Mouse (Mus musculus) lung, postnatal 14 days (tissue): ENCODE measurements around the gene Ugp2.
A peak's percentile ranks its signal among the peaks of the same experiment; 100 is the strongest.

Experiments
- DNase-seq: peaks from one replicate; pipeline ENCODE4 v3.0.0; 2021

The Ugp2 gene

DNA sequence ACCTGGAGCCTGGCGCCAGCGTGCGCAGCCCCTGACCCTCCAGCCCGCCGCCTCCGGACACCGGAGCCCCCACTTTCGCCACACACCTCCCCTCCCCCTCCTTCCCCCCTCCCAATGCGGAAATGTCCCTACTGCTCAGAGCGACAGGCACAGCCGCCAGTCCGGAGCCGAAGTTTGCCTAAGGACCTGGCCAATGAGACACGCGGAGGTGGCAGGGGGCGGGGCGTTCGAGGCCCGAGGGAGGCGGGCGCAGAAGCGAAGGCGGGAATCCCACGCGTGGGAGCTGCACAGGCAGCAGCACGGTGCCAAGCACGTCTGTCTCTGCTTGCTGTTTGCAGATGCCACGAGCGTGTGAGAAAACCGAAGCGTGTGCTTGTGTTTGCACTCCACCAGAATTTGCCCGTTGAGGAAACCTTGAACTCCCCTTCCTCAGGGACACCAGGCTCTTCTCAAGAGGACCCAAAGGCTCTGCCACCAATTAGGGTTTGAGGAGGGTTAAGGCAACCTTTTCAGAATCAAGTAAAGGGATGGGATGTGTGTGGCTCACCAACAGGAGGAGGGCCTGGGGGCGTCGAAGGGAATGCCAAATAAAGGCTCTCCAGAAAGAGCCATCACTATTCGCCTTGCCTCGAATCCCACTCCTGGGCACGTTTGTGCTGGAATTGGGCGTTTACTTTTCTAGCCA is at the start of gene Ugp2:
Gene Ugp2, minus strand, starts transcription at position 80 of the 685 bp plus-strand sequence.
- DNase-seq, result peak; percentile 99

- peak; percentile 34 for DNase-seq
Observed at GRCm38 (mm10) chr11:21414911-21415381, 43.9 kb upstream of the Ugp2 start.

DNA sequence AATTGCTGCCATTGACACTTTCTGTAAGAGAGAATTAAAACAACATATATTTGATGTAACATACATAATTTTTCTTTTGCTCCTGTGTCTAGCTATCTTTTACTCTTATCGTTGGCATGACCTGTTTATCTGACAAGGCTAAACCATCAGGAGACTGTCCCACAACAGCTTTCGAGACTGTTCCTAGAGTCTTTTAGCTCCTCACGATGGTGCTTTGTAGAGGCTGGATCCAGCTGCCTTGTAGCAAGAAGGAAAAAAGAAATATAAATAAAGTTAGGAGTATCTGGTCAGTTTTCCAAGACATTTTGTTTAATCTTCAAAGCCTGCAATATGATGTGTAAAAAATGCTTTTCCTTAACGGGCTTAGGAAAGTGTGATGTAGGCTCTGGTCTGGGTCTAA is 35.7 kb upstream of the Ugp2 start:
- no peak for DNase-seq

- DNase-seq, result no peak
Observed at GRCm38 (mm10) chr11:21406141-21406540, 35.1 kb upstream of the Ugp2 start.

DNA sequence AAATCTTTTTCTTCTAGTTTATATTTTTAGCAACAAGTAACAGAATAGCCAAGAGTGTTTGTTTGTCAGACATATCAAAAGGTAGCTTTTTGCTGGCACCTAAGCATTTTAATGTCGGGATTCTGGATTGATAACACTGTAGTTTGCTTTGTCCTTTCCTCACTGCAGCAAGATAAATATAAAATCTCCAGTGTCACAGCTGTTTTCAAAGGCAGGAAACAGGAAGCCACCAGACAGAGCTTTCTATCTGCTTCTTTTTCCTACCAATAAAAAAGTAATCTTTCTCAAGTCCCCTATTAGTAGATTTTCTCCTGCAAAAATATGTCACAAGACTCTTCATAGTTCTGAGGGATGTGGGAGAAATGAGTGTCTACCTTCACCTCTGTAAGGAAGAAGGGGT is 32.9 kb upstream of the Ugp2 start:
- DNase-seq, result no peak

GRCm38 (mm10) chr11:21402481-21403254 is 31.7 kb upstream of the Ugp2 start:
- peak; percentile 23 for DNase-seq

- DNase-seq, result no peak
Observed at GRCm38 (mm10) chr11:21401248-21401647, 30.2 kb upstream of the Ugp2 start.

GRCm38 (mm10) chr11:21399186-21399681 is 28.2 kb upstream of the Ugp2 start:
- peak; percentile 62 for DNase-seq

GRCm38 (mm10) chr11:21398464-21398863 is 27.5 kb upstream of the Ugp2 start:
- DNase-seq, result peak; percentile 59

DNA sequence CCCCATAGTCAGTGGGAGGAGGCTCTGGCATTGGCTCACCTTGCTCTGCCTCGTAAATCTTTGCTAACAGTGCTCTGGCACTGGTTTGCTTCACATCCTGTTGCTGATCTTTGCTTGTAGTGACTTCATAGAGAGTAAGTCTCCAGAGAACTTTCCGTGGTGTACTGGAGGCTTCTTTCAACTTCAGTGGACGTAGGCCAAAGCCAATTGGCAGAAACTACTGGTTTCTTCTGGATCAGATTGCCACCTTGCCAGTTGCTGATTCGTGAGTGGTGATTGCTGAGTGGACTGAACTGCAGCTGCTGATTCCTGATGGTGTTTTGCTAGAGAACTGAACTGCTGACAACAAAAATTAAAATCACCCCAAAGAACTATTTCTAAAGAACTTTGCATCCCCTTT is 15.8 kb upstream of the Ugp2 start:
- DNase-seq, result no peak

GRCm38 (mm10) chr11:21374096-21374495 is 3.1 kb upstream of the Ugp2 start:
- DNase-seq, result no peak

GRCm38 (mm10) chr11:21370399-21371121 is 441 bp downstream of the Ugp2 start:
- DNase-seq, result peak; percentile 83

GRCm38 (mm10) chr11:21369248-21370016 is 1.6 kb downstream of the Ugp2 start:
- no peak for DNase-seq

DNA sequence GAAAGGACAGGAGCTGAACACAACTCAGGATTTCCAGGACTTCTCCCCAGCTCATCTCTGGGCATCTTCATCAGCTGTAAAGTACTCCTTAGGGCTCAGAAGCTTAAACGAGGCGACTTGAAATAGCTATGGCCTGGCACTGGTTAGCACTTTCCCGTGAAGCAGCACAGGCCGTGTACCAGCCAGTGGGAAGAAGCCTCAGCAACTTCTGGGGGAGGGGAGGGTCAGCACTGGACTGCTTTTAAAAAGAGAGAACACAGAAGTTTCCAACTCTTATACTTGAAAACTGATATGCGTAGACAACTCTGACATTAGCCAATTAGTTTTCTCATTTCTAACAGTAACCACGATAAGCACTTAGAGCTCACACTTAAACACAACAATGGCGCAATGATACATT is 2.5 kb downstream of the Ugp2 start:
- DNase-seq, result no peak

DNA sequence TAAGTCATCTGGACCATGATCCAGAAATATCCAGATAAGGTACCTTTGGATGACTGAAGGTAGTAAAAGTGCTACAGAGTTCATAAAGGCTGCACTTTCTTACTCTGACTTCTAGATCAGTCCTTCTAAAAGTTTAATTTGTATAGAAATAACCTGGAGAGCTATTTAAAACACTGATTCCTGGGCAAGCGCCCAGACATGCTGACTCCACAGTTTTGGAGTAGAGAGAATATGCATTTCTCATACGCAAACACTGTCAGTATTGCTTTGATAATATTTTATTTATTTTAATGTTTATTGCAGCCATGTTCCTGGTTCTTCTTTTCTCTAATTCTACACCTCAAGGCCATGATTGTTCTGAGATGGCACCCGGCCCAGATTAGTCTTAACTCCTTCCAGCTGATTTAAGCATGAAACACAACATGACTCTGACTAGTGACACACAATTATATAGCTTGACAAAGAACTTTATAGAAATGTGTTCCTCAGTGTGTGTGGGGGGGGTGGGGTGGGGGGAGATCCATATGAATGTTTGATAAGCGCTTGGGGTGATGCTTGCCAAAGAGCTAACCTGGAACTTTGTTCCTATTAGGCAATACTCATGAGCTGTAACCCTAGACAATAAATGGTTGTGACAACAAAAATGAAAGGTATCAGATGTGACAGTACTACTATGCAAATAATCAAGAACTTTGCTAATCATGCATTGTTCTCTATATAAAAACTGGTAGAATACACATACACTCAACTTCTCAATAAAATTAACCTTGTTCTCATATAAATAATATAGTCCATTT is 7.7 kb downstream of the Ugp2 start:
- no peak for DNase-seq

DNA sequence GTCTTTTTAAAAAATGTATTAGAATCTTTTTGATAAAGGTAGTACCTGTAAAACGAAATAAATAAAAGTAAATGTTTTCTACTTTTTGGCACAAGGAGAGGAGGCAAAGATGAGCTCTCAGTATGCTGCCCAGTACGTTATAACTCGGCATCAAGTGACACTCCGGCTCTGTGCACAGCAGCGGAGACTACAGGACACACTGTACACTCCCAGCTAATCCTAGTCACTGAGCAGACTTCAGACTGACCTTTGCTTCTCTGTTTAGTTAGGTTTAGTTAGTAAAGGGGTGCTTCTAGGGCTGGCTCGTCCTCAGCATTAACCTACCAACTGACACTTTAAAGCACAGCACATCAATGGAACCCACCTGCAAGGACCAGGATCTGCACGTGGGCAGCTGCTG is 19.7 kb downstream of the Ugp2 start:
- DNase-seq, result no peak

DNA sequence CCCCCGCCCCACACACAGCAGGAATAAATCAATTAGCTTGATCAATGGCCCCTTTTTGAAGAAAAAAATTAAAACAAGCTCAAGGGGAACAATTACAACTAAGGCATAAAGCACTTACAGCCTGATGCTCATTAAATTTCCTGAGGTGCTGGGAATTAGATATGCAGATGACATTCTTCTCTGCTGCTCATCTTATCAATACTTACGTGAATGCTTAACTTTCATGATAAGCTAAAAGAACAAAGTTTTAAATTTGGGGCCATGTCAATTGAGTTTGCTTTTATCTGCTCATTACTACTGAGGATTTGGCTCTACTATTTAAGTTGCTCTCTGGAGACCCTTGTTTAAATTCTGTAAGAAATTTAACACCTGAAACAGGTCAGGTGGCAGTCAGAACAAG is 22.1 kb downstream of the Ugp2 start:
- no peak for DNase-seq

- no peak for DNase-seq
Observed at GRCm38 (mm10) chr11:21346020-21346419, 25.0 kb downstream of the Ugp2 start.

DNA sequence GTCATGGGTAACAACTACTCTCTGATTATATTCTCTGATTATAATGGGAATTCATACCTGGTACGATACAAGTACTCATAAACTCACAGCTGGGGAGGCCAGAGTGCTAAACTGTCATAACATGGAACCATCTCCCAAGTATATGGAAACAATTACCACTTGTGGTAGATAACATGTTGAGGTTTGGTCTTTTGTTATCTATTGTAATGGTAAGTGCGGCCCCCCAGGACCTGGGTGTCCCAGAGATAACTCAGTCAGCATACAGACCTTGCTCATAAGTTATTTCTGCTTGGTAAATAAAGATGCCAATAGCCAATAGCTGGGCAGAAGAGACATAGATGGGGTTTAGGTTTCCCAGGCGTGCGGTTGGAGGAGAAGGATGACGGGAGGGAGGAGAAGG is 27.5 kb downstream of the Ugp2 start:
- DNase-seq, result no peak

DNA sequence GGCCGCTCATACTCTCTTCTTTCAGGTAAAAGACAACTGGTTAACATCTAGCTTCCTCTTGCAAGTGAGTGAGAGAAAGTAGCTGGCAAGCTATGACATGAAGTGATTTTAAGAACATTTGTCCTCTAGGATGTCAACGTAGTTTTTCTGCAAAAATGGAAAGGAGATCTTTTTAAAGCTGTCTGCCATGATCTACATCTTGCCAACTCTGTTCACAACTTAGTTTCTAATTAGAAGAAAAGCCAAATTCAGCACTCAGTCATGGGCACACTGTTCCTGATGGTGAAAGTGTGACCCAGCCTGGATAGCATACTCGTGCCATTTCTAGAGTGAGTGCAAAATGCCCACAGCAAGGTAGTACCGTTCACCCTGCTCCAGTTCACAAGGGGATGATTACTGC is 31.9 kb downstream of the Ugp2 start:
- no peak for DNase-seq

DNA sequence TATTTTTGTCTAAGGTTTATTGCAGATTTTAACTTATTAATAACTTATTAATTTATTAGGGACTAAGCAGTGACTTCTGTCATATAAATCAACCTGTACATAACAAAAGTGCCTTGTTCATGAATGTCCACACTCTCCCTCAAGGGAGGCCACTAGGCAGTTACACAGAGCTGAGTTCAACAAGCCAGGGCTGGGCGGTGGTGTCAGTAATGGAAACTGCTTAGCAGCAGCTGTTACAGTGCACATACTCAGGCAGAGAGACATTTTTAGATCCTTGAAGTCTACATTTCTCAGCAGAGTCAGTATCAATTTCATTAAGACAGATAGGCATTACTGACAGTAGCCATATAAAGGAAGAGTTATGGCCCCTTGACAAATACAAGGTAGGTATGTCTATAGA is 33.1 kb downstream of the Ugp2 start:
- DNase-seq, result no peak
